Mouse (Mus musculus) brain, embryonic 14.5 days (tissue): ENCODE data around the gene Rfx3.

Experiments used
- CTCF ChIP-seq: fragments of 200-500 bp; IDR thresholded peaks from 2 replicates; pipeline ENCODE4 v1.5.1; 2012; ENCODE audit warnings: inconsistent platforms, mild to moderate bottlenecking, moderate library complexity, borderline replicate concordance; ENCODE audit not compliant: insufficient read depth, insufficient read length; ENCODE audit errors: extremely low read depth
- POLR2A ChIP-seq: fragments of 200-500 bp; IDR thresholded peaks from 2 replicates; pipeline ENCODE4 v1.6.1; 2012; ENCODE audit warnings: mild to moderate bottlenecking, inconsistent platforms, borderline replicate concordance; ENCODE audit not compliant: poor library complexity, insufficient read depth, insufficient read length, severe bottlenecking; ENCODE audit errors: extremely low read depth

DNA sequence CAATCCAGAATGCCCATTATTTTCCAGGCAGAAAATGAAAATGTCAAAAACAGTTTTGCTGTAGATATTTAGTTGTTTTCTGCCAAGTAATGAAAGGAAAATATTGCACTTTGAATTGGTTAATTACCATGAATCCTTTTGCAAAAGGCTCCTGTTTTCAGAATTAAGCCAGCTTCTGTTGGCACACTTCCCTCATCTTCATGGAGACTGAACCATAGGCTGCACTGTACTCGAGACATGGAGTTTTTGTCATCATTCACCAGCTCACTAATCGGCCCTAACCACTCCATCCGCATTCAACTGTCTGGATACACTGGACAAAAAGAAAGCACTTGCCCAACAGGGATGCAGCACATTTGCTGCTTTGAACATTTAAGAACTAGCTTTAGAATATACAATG is 75.5 kb downstream of the Rfx3 start:
- TF ChIP-seq CTCF (no peak), POLR2A (no peak)
